Mouse (Mus musculus): ENCODE results near the gene Rhod.

DNA sequence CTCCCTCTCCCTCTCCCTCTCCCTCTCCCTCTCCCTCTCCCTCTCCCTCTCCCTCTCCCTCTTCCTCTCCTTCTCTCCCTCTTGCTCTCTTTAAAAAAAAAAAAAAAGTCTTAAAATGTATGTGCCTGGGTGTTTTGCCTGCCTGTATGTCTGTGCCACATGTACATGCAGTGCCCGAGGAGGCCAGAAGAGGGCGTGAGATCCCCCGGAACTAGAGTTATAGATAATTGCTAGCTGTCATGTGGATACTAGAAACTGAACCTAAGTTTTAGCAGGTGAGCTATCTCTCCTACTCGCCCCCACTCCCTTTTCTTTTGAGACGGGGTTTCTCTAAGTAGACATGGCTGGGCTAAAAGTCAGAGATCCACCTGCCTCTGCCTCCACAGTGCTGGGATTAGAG lies 29.1 kb upstream of the Rhod start:
- TF ChIP-seq CTCF (IDR thresholded peaks at IDR 0.05; ENCODE audit: borderline replicate concordance, insufficient read depth, low read length) = no peak
- TF ChIP-seq POLR2A (IDR thresholded peaks at IDR 0.05; ENCODE audit: low read depth, low read length) = no peak

All from embryonic fibroblast, embryonic 13.5 days (primary cell).